Mouse (Mus musculus): ENCODE measurements around the gene Gm20547.
"Not testable (repeated sequence)": the region's sequence is repeated elsewhere in the genome, so short reads cannot be mapped to it uniquely, and the experiment has no call there.

The Gm20547 gene

DNA sequence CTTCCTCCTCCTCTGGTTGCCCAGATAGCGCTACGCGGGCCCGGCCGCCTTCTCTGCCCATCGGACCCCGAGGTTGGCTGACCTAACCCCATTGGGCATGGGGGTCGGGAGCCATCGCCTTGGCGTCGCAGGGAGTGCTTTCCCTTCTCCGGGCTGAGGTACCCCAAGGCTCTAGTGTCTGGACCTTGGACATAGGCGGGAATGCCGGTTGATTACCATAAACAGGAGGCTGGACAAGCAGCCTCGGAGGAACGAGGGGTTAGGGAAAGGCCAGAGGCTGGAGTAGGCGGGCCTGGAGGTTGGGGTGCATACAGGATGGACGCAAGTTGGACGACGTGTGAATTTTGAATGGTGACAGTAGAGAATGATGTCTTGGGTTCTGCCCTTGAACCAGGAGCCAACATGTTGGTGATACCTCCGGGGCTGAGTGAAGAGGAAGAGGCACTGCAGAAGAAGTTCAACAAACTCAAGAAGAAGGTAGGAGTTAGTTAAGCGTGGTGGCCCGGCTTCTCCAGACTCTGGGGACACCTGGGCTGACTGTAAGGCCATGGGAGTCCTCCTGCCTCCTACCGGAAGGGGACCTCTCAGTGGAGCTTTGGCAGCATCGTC lies 31.2 kb downstream of the Gm20547 start:
- DNase-seq: no peak

- peak; percentile 97 for DNase-seq
Measured at GRCm38 (mm10) chr17:34849722-34850516, 31.9 kb downstream of the Gm20547 start, which contains the start of the genes Skiv2l and Nelfe. TSS of gene Skiv2l (minus strand) at chr17:34850210. TSS of gene Nelfe (plus strand) at chr17:34850391.

DNA sequence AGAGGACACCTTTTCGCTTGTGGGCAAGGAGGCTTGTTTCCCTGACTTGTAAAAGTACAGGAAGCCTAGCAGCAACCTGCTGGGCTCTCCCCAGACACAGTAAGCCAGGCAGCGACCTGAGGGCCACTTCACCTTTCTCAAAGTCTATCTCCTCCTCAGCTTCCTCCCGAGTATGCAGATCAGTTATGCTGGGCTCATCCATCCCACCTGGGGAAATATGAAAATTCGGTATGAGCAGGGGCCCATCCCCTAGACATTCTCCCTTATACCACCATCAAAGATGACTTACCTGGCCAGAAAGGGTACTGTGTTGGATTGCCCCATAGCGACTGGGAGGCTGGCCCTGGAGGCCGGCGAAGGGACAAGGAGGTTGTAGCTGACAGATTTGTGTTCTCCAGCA lies 34.2 kb downstream of the Gm20547 start:
- DNase-seq: no peak

DNA sequence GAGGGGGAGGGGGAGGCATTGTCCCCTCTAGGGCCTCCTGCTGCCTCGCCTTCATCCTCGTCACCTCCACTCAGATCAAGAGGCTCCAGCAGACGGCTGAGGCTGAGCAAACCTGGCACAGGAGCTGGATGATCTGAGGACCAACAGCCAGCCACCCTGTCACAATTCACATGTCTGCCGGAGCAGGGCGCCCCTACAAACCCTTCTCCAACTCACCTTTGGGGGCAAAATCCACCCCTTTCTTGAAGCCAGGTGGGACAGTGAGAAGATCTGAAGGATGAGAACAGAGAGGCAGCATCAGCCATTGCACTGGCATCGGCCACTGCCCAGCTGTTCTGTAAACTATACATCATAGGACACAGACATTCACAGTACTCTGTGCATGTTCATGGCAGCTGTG lies 34.6 kb downstream of the Gm20547 start:
- DNase-seq: no peak

- DNase-seq: no peak
Measured at GRCm38 (mm10) chr17:34844884-34845283, 37.0 kb downstream of the Gm20547 start.

GRCm38 (mm10) chr17:34840736-34841307 lies 41.0 kb downstream of the Gm20547 start:
- DNase-seq: no peak

- no peak for DNase-seq
Measured at GRCm38 (mm10) chr17:34838785-34839184, 43.1 kb downstream of the Gm20547 start.

- peak in 1 of 2 experiments; percentile 18 for DNase-seq
Measured at GRCm38 (mm10) chr17:34837464-34838324, 44.1 kb downstream of the Gm20547 start.

- peak; percentile 88 to 89 for DNase-seq
Measured at GRCm38 (mm10) chr17:34836856-34837221, 45.0 kb downstream of the Gm20547 start, which contains the start of the genes Stk19 and Dxo. TSS of gene Stk19 (minus strand) at chr17:34836945. TSS of gene Dxo (plus strand) at chr17:34837019.

- no peak for DNase-seq
Measured at GRCm38 (mm10) chr17:34836155-34836855, 45.5 kb downstream of the Gm20547 start.

DNA sequence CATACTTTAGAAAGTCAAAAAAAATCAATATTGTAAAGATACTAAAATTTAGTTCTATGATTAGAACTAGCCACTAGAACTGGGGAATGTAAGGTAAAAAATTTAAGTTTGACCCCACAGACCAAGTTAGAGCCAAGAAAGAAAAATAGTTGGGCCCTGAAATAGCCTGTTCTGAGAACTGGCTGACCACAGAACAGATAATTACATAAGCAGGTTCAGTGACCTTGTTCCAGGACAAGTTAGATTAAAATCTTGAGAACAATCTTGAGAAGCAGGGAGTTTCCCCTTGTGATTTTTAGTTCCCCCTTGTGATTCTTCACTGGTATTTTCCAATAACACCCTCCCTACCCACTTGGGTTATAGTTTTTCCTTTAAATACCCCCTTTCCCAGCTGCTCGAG lies 51.1 kb downstream of the Gm20547 start:
- DNase-seq: not testable (repeated sequence)

DNA sequence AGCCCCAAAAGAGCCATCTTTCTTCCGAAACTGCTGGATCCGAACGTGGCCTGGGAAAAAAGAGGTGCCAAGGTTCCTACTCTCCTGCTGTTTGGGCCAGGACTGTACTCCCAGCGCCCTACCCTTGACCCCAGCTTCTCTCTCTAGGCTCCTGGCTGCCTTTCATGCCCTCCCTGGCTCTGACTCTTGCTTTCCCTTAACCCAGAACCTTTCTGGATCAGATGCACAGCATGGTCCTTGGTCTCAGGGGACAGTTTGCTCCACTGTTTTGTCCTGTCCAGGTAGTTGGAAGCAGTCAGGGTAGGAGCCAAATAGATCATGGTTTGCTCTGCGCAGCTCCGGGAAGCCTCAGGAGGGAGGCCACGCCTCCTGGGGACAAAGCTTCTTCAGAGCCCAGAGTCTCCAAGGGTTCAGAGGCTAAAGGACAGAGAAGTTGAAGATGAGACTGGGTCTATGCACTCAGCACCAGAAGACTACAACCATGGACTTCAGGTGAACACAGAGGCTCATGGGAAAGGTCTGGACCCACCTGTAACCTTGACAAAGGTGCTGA lies 66.9 kb downstream of the Gm20547 start:
- DNase-seq: no peak

- DNase-seq: peak in 1 of 2 experiments; percentile 40
Measured at GRCm38 (mm10) chr17:34813747-34814146, 68.1 kb downstream of the Gm20547 start.

DNA sequence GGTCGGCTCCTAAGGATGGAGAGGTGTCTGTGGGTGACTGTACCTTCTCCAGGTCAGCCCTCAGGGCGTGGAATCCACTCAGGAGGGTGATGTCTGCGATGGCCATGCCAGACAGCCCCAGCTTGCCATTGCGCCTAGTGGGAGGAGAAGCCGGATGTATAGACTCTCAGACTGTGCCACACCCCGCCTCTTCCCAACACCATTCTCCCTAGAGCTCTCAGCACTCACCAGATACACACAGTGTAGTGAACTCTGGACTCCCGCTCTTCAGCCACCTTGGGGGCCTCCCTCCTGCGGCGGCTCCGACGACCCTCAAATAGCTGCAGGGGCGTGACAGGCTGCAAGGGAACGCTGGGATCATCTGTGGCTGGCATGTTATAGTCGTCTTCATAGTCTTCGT lies 70.6 kb downstream of the Gm20547 start:
- no peak for DNase-seq

GRCm38 (mm10) chr17:34810811-34811210 lies 71.0 kb downstream of the Gm20547 start:
- DNase-seq: not testable (repeated sequence)

GRCm38 (mm10) chr17:34810411-34810810 lies 71.4 kb downstream of the Gm20547 start:
- DNase-seq: not testable (repeated sequence)

DNA sequence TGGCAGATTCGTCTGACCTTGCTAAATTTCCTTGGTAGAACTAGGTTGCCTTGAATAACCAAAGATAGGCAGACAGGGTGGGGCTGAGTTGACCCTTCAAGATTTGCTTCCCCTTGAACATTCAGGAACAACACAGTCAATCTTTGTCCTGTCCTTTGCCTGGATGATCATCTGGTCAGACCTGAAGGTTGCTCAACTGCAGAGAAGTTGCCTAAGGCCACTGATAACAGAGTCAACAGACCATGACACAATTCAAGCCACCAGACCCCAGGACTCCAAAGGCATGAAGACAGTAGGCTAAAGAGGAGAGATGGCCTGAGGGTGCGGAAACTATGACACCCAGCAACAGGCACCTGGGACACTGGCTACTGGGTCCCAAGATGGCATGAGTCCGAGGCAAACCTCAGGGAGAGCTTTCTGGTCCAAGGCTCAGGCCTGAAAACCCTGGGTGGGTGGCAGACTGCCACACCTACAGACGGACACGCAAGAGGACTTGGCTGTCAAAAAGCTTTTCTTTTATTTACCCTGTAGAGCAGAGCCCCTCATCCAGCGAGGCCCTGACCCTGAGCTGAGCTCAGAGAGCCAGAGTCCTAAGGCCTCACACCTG lies 73.1 kb downstream of the Gm20547 start:
- DNase-seq: no peak

DNA sequence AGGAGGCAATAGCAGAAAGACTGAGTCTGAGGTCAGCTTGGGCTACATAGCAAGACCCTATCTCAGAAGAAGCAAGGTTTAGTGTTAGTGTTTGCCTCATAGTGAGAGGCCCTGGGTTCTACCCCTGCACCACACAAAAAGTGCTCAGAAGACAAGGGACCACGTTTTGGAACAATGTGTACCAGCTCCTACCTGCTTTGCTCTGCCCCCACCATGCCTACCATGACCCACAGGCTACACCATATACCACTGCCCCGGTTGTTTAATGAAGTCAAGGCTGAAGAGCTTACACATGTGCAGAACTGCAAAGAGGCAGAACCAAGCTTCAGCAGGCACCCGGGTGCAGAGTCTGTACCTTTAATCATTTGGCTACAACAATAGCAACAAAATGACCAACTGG lies 74.7 kb downstream of the Gm20547 start:
- DNase-seq: no peak
